Mouse (Mus musculus): ENCODE measurements around the gene Ahnak2. TPM values are rescaled to one million over a fixed set of nuclear protein-coding genes. Genes with fewer than 3 reads are reported as not detected.

Gene Ahnak2
- total RNA-seq, 2 experiments from 2014 or later, result 15.3 to 16.5 TPM

- no peak for DNase-seq (ENCODE audit: low spot score)
- intact Hi-C loops (cut with DNase I), result no loop called here
Observed at GRCm38 (mm10) chr12:112798716-112799115, 3.7 kb downstream of the Ahnak2 start.

- no peak for DNase-seq (ENCODE audit: low spot score)
- intact Hi-C loops (cut with DNase I), result no loop called here
Observed at GRCm38 (mm10) chr12:112798332-112798681, 4.2 kb downstream of the Ahnak2 start.

GRCm38 (mm10) chr12:112797672-112798331 lies 4.7 kb downstream of the Ahnak2 start:
- peak; percentile 51 for DNase-seq (ENCODE audit: low spot score)

GRCm38 (mm10) chr12:112796551-112797510 lies 5.6 kb downstream of the Ahnak2 start:
- intact Hi-C loops (cut with DNase I), result no loop called here
- no peak for DNase-seq (ENCODE audit: low spot score)

More at GRCm38 (mm10) chr12:112797672-112798331, 4.7 kb downstream of the Ahnak2 start:
- intact Hi-C loops (cut with DNase I), result no loop called here

GRCm38 (mm10) chr12:112795466-112796104 lies 6.9 kb downstream of the Ahnak2 start:
- DNase-seq (ENCODE audit: low spot score), result peak; percentile 62
- intact Hi-C loops (cut with DNase I), result no loop called here

- intact Hi-C loops (cut with DNase I), result no loop called here
- DNase-seq (ENCODE audit: low spot score), result no peak
Observed at GRCm38 (mm10) chr12:112794998-112795397, 7.5 kb downstream of the Ahnak2 start.

GRCm38 (mm10) chr12:112794356-112794816 lies 8.1 kb downstream of the Ahnak2 start:
- DNase-seq (ENCODE audit: low spot score), result no peak
- intact Hi-C loops (cut with DNase I), result no loop called here

- peak; percentile 71 for DNase-seq (ENCODE audit: low spot score)
- intact Hi-C loops (cut with DNase I), result no loop called here
Observed at GRCm38 (mm10) chr12:112793601-112794355, 8.7 kb downstream of the Ahnak2 start.

GRCm38 (mm10) chr12:112791026-112791425 lies 11.4 kb downstream of the Ahnak2 start:
- intact Hi-C loops (cut with DNase I), result no loop called here
- no peak for DNase-seq (ENCODE audit: low spot score)

GRCm38 (mm10) chr12:112774481-112774880 lies 28.0 kb downstream of the Ahnak2 start:
- intact Hi-C loops (cut with DNase I), result no loop called here
- DNase-seq (ENCODE audit: low spot score), result no peak

GRCm38 (mm10) chr12:112774026-112774425 lies 28.4 kb downstream of the Ahnak2 start:
- intact Hi-C loops (cut with DNase I), result no loop called here

GRCm38 (mm10) chr12:112773366-112773765 lies 29.1 kb downstream of the Ahnak2 start:
- DNase-seq (ENCODE audit: low spot score), result no peak
- intact Hi-C loops (cut with DNase I), result no loop called here

More at GRCm38 (mm10) chr12:112774026-112774425, 28.4 kb downstream of the Ahnak2 start:
- no peak for DNase-seq (ENCODE audit: low spot score)

GRCm38 (mm10) chr12:112772306-112772705 lies 30.2 kb downstream of the Ahnak2 start:
- no peak for DNase-seq (ENCODE audit: low spot score)
- intact Hi-C loops (cut with DNase I), result no loop called here

- intact Hi-C loops (cut with DNase I), result no loop called here
- DNase-seq (ENCODE audit: low spot score), result no peak
Observed at GRCm38 (mm10) chr12:112770396-112770795, 32.1 kb downstream of the Ahnak2 start.

GRCm38 (mm10) chr12:112769751-112770150 lies 32.7 kb downstream of the Ahnak2 start:
- intact Hi-C loops (cut with DNase I), result no loop called here

GRCm38 (mm10) chr12:112769031-112769430 lies 33.4 kb downstream of the Ahnak2 start:
- no peak for DNase-seq (ENCODE audit: low spot score)
- intact Hi-C loops (cut with DNase I), result no loop called here

More at GRCm38 (mm10) chr12:112769751-112770150, 32.7 kb downstream of the Ahnak2 start:
- no peak for DNase-seq (ENCODE audit: low spot score)

- no peak for DNase-seq (ENCODE audit: low spot score)
- intact Hi-C loops (cut with DNase I), result no loop called here
Observed at GRCm38 (mm10) chr12:112768166-112768565, 34.3 kb downstream of the Ahnak2 start.

GRCm38 (mm10) chr12:112767036-112767890 lies 35.2 kb downstream of the Ahnak2 start:
- no peak for DNase-seq (ENCODE audit: low spot score)
- intact Hi-C loops (cut with DNase I), result no loop called here

GRCm38 (mm10) chr12:112766586-112766985 lies 35.9 kb downstream of the Ahnak2 start:
- intact Hi-C loops (cut with DNase I), result no loop called here

More at GRCm38 (mm10) chr12:112766586-112766985, 35.9 kb downstream of the Ahnak2 start:
- DNase-seq (ENCODE audit: low spot score), result no peak
